Mouse (Mus musculus): ENCODE measurements around the gene Ncoa6.
A peak's percentile ranks its signal among the peaks of the same experiment; 100 is the strongest.

DNA sequence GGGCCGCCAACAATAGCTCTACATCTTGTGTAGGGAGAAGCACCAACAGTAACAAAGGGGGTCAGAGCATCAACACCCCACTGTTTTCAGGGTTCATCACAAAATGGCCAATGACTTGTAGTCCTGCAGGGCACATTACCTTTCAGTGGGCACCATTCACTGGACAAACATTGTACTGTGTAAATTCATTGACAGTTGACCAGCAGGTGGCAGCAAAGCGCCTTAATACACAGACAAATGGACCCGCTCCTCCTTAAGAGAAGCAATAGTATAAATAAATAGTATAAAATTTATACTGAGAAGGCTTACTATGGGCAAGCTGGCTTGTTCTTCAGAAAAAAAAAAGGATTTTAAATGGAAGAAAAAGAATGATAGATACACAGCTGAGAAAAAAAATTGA is 8.3 kb upstream of the Ncoa6 start:
- TF ChIP-seq CTCF (IDR thresholded peaks at IDR 0.05; ENCODE audit: low read depth) (peak; percentile 77), EP300 (optimal IDR thresholded peaks at IDR 0.05) (no peak)

All from stomach, postnatal 0 days (tissue).